ENCODE assay signal across 24 mouse cellular contexts in genomic region chr12:34801752-34802151, GRCm38 (mm10).
A peak's percentile ranks its signal among the peaks of the same experiment; 100 is the strongest.
DNase-seq lines count a peak whose midpoint lies in the region; ATAC-seq and TF ChIP-seq lines count a peak whose summit lies in the region.
"Had no signal": no experiment of that assay in that cellular context is flagged by ENCODE, and none has a peak within 500 bp of the region (broad histone marks: within the 10 kb centered on the region; RNA-seq: fewer than 3 reads in every experiment).

No protein-coding gene starts in this region.

- H3K4me1 ChIP-seq in liver, adult 2 months (ENCODE audit: control insufficient read depth, insufficient read depth, low read length), result no peaks in the 10 kb centered on the region
- H3K4me1 ChIP-seq in liver, postnatal 0 days (ENCODE audit: insufficient read depth), result no peaks in the 10 kb centered on the region
- H3K4me1 ChIP-seq: embryonic facial prominence, embryonic 13.5 days; embryonic facial prominence, embryonic 15.5 days; forebrain, embryonic 10.5 days; forebrain, embryonic 12.5 days had no signal

- TF ChIP-seq EP300 in liver, postnatal 0 days (IDR thresholded peaks at IDR 0.05; ENCODE audit: low read depth), result no peak

- H3K4me3 ChIP-seq in liver, adult 2 months (ENCODE audit: insufficient read depth, low read depth, low read length), result no peak overlapping the region
- no peak overlapping the region for H3K4me3 ChIP-seq in liver, postnatal 0 days (ENCODE audit: low read depth, low read length)
- H3K4me3 ChIP-seq: embryonic facial prominence, embryonic 13.5 days; embryonic facial prominence, embryonic 15.5 days; erythroblast, embryonic 14.5 days; forebrain, embryonic 10.5 days; forebrain, embryonic 12.5 days had no signal

- TF ChIP-seq POLR2A in liver, adult 2 months (IDR thresholded peaks at IDR 0.05; ENCODE audit: extremely low read depth, insufficient read depth, low read length), result no peak

- peak; percentile 20 for DNase-seq in liver, adult 2 months (ENCODE audit: extremely low read depth, low read depth, low spot score)
- DNase-seq in liver, postnatal 0 days, result no peak
- no peak for DNase-seq in heart, postnatal 14 days
- DNase-seq in thymus, postnatal 4 days, result no peak
- DNase-seq: adrenal gland, adult 2 months; adrenal gland, postnatal 10 days; adrenal gland, postnatal 25 days; cerebellum, adult 11 months; cerebellum, adult 18-20 months; cerebellum, adult 8-10 months; cerebellum, adult 9-11 months; cerebellum, postnatal 14 days; cerebellum, postnatal 36 days; embryo, embryonic 11 days had no signal

- no peaks in the 10 kb centered on the region for H3K79me2 ChIP-seq in liver, adult 2 months (ENCODE audit: control insufficient read depth, insufficient read depth, low read length)

- no peaks in the 10 kb centered on the region for H3K9me3 ChIP-seq in liver, postnatal 0 days (ENCODE audit: low read length)
- H3K9me3 ChIP-seq: embryonic facial prominence, embryonic 13.5 days; embryonic facial prominence, embryonic 15.5 days; forebrain, embryonic 10.5 days; forebrain, embryonic 12.5 days had no signal

- H3K27me3 ChIP-seq in liver, adult 2 months (ENCODE audit: control insufficient read depth, insufficient read depth, low read length), result no peaks in the 10 kb centered on the region
- H3K27me3 ChIP-seq in liver, postnatal 0 days (ENCODE audit: insufficient read depth, low read length), result no peaks in the 10 kb centered on the region
- H3K27me3 ChIP-seq: CH12.LX; embryonic facial prominence, embryonic 13.5 days; embryonic facial prominence, embryonic 15.5 days; forebrain, embryonic 12.5 days had no signal

- no peak overlapping the region for H3K9ac ChIP-seq in liver, adult 2 months (ENCODE audit: low read depth, low read length)
- H3K9ac ChIP-seq in liver, postnatal 0 days (replicated peaks), result no peak overlapping the region
- H3K9ac ChIP-seq: embryonic facial prominence, embryonic 13.5 days; embryonic facial prominence, embryonic 15.5 days; forebrain, embryonic 12.5 days had no signal

- no peak overlapping the region for H3K4me2 ChIP-seq in liver, postnatal 0 days (ENCODE audit: low read depth, low read length)
- H3K4me2 ChIP-seq: embryonic facial prominence, embryonic 13.5 days; embryonic facial prominence, embryonic 15.5 days; forebrain, embryonic 12.5 days had no signal

- no peak for ATAC-seq in liver, postnatal 0 days
- peak; percentile 63 for ATAC-seq in granulocyte monocyte progenitor cell, adult 5-6 weeks (replicated peaks; ENCODE audit: poor library complexity, severe bottlenecking)
- ATAC-seq: forebrain, embryonic 14.5 days; Patski had no signal

- H3K36me3 ChIP-seq in liver, adult 2 months (ENCODE audit: control insufficient read depth, insufficient read depth, low read length), result no peaks in the 10 kb centered on the region
- H3K36me3 ChIP-seq in liver, postnatal 0 days (replicated peaks; ENCODE audit: insufficient read depth, low read length), result no peaks in the 10 kb centered on the region
- H3K36me3 ChIP-seq: embryonic facial prominence, embryonic 13.5 days; embryonic facial prominence, embryonic 15.5 days; forebrain, embryonic 10.5 days; forebrain, embryonic 12.5 days; G1E had no signal

- intact Hi-C loops in heart, postnatal 14 days (cut with DNase I), result no loop called here

- TF ChIP-seq CTCF in liver, adult 2 months (IDR thresholded peaks at IDR 0.05; ENCODE audit: low read depth, low read length), result no peak
- no peak for TF ChIP-seq CTCF in liver, postnatal 0 days (IDR thresholded peaks at IDR 0.05; ENCODE audit: low read depth)

- H3K27ac ChIP-seq in liver, adult 2 months (replicated peaks; ENCODE audit: insufficient read depth, low read depth, low read length), result no peak overlapping the region
- H3K27ac ChIP-seq in liver, postnatal 0 days (ENCODE audit: low read depth), result no peak overlapping the region
- H3K27ac ChIP-seq: embryonic facial prominence, embryonic 13.5 days; embryonic facial prominence, embryonic 15.5 days; forebrain, embryonic 10.5 days; forebrain, embryonic 12.5 days had no signal
